Mouse (Mus musculus) ZHBTc4 (cell line): ENCODE results near the gene Plcd4.
A peak's percentile ranks its signal among the peaks of the same experiment; 100 is the strongest.
"Not testable (repeated sequence)": the region's sequence is repeated elsewhere in the genome, so short reads cannot be mapped to it uniquely, and the experiment has no call there.

Experiments used
- DNase-seq: peaks from one replicate; pipeline ENCODE4 v3.0.0-alpha.2; 2011; ENCODE audit warnings: low read depth, low spot score

Gene Plcd4

GRCm38 (mm10) chr1:74542451-74542961, at the start of gene Plcd4:
Gene Plcd4 (plus strand): TSS chr1:74542888.
- peak; percentile 13 for DNase-seq

GRCm38 (mm10) chr1:74501106-74501505, 41.6 kb upstream of the Plcd4 start:
- DNase-seq = no peak

GRCm38 (mm10) chr1:74505393-74505720, 37.3 kb upstream of the Plcd4 start:
- no peak for DNase-seq

- peak; percentile 99 for DNase-seq
These were observed 36.8 kb upstream of the Plcd4 start, which contains the start of gene Cnot9 for GRCm38 (mm10) chr1:74505721-74506464. Gene Cnot9 (plus strand): TSS chr1:74506058.

- peak; percentile 95 for DNase-seq
These were observed 36.2 kb upstream of the Plcd4 start for GRCm38 (mm10) chr1:74506471-74506881.

- DNase-seq = peak; percentile 36
These were observed 34.9 kb upstream of the Plcd4 start for GRCm38 (mm10) chr1:74507780-74508179.

GRCm38 (mm10) chr1:74511306-74511705, 31.4 kb upstream of the Plcd4 start:
- no peak for DNase-seq

GRCm38 (mm10) chr1:74512999-74513398, 29.7 kb upstream of the Plcd4 start:
- DNase-seq = not testable (repeated sequence)

GRCm38 (mm10) chr1:74519875-74520274, 22.8 kb upstream of the Plcd4 start:
- DNase-seq = no peak

GRCm38 (mm10) chr1:74524746-74525145, 17.9 kb upstream of the Plcd4 start:
- DNase-seq = no peak

GRCm38 (mm10) chr1:74528589-74528988, 14.1 kb upstream of the Plcd4 start:
- DNase-seq = no peak

GRCm38 (mm10) chr1:74538650-74539049, 4.0 kb upstream of the Plcd4 start:
- no peak for DNase-seq

GRCm38 (mm10) chr1:74544184-74544583, 1.5 kb downstream of the Plcd4 start, which contains the start of gene Usp37:
Gene Usp37 (minus strand): TSS chr1:74544284.
- DNase-seq = no peak

- no peak for DNase-seq
These were observed 16.4 kb downstream of the Plcd4 start for GRCm38 (mm10) chr1:74559061-74559460.

GRCm38 (mm10) chr1:74565834-74566233, 23.1 kb downstream of the Plcd4 start:
- no peak for DNase-seq

GRCm38 (mm10) chr1:74569739-74570719, 27.3 kb downstream of the Plcd4 start:
- peak; percentile 31 for DNase-seq

- peak; percentile 43 for DNase-seq
These were observed 39.9 kb downstream of the Plcd4 start for GRCm38 (mm10) chr1:74582621-74583020.

GRCm38 (mm10) chr1:74584616-74585398, 42.1 kb downstream of the Plcd4 start:
- DNase-seq = no peak

- DNase-seq = no peak
These were observed 44.6 kb downstream of the Plcd4 start for GRCm38 (mm10) chr1:74587233-74587772.

GRCm38 (mm10) chr1:74587773-74588445, 45.2 kb downstream of the Plcd4 start, which contains the start of the genes Zfp142 and Bcs1l:
Gene Zfp142 (minus strand): TSS chr1:74588246.
Gene Bcs1l (plus strand): TSS chr1:74588289.
- peak; percentile 99 for DNase-seq
